Mouse (Mus musculus) ovary, postnatal 36 days (tissue): ENCODE measurements around the gene Rexo4.

Experiments used
- DNase-seq: peaks from one replicate; pipeline ENCODE4 v3.0.0; 2022; ENCODE audit warnings: low spot score, mixed read lengths

Gene Rexo4

DNA sequence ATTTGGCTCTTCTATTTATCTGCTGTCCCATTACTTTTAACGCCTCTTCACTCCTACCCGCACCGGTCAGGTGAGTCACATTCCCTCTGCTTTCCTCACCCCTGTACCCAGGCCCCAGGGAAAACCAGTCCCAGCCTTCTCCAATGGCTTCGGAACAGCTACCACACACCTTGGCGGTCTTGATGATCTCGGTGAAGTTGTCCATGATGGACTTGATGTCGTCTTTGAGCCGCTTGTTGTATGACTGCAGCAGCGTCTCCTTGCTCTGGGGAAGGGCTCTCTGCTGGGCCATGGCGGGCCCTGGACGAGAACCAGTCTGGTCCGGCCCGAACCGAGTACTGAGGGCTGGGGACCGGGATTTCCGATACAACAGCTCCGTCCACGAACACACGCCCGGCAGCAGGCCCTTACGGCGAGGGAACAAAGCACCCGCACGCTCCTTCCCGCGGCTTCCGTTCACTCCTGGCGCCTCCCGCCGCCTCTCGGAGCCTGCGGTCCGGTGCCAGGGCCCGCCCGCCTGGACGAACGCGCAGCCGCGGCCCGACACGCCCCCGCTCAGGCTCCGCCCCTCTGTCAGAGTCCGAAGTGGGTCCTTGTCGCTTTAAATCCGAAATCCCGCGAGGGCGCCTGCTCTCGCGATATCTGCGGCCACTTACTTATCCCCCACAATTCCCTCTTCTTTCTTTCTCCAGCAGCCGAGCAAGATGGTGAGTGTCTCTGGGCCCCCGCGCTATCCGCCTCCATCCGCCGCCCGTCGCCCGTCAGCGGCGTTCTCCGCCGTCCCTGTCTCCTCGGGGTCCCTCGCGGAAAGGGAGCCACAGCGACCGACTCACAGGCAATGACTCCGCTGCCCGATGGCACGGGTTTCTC lies 53.8 kb downstream of the Rexo4 start, which contains the start of the genes Med22 and Rpl7a:
TSS of gene Med22 (minus strand) at position 554 of the 870 bp plus-strand sequence.
TSS of gene Rpl7a (plus strand) at position 641 of the 870 bp plus-strand sequence.
- peak; percentile 100 for DNase-seq

DNA sequence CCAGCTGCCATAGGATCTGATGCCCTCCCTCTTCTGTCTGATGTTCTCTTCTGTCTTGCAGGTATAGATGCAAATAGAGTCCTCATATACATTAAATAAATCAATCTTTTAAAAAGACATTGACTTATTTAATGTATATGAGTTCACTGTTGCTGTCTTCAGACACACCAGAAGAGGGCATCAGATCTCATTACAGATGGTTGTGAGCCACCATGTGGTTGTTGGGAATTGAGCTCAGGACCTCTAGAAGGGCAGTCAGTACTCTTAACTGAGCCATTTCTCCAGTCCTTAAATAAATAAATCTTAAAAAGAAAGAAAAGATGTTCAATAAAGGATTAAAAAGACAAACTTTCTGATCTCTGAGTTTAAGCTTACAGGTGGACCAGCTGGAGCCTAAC lies 54.8 kb downstream of the Rexo4 start:
- DNase-seq = no peak

DNA sequence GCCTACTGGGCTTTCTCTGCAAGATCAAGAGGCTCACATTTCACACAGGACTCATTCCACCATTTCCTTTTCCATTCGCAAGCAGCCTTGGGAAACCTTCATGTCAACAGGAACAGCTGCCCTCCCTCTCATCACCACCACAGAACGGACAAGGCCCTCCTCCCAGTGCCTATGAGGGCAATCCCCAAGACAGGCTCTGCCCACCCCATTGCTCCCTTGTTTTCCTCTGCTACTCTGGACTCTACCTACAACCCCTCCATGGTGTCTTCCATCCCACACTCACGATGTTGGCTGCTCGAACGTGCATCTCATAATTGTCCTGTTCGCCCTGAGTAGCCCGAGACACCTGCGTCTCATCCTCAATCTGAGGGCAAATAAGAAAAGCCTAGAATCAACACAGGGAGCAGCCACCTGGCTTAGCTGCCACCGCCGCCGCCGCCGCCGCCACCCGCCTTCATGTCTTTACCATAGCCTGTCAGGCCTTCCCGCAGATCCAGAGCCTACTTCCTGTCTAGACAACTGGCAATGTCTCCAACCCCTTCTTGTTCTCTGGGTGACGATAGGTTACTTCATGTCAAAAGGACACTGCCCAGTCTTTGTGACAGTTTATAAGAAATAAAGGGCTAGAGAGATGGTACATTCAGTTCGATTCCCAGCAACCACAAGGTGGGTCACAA lies 55.3 kb downstream of the Rexo4 start:
- DNase-seq = no peak

DNA sequence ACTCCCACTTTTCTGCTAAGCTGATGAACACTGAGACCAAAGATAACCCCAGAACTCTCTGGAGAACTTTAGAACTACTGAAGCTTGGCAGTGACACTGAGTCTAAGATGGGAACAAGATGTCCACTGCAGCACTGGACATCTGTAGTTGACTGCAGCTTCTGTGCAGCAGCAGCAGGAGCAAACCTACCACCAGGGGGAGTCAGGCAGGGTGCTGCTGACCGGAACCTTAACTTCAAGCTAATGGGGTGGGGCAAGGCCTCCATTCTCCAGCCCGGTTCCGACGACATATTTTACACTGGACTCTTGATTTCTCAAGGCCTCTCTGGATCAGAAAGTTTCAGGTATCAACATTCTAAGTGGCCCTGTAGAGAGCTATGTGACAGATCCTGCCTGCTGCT lies 57.1 kb downstream of the Rexo4 start:
- no peak for DNase-seq

DNA sequence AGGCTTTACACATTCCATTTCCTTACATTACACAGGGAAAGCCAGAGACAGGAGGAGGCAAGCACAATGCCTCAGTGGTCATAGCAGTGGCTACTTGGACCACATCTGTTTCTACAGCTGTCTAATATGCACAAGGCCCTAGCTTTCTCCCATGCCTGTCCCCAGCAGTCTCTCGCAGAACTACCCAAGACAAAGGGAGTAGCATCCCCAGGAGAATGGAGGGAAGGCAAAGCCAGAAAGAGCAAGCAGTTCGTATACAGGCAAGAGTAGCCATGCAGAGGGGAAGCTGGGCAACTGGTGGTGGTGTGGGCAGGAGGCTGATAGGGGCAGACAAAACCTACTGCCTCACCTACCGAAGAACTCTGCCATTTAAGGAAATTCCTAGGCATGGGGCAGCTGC lies 57.8 kb downstream of the Rexo4 start:
- DNase-seq = no peak

DNA sequence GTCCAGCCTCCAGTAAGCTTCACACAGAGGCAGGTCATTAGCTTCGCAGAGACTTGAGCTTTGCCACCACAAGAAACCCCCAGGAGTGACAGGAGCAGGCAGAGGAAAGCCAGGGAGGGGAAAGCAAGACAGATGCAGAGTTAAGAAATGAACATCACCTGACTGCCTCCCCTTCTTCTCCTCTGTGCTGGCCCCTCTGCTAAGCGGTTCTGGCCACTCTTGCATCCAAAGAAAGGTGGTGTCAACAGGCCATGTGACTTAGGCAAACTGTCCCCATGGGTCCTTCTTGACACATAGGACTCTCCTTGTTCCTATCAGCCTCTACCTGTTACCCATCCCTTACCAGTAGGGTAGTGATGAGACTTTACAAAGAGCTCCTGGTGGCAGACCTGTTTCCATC lies 58.2 kb downstream of the Rexo4 start:
- DNase-seq = no peak
